Mouse (Mus musculus) heart, embryonic 16.5 days (tissue): ENCODE measurements around the gene Olfr689. TPM values are rescaled to one million over a fixed set of nuclear protein-coding genes. Genes with fewer than 3 reads are reported as not detected.
"Not testable (repeated sequence)": the region's sequence is repeated elsewhere in the genome, so short reads cannot be mapped to it uniquely, and the experiment has no call there.

Experiments used
- ATAC-seq: fragments of 200-750 bp; cut with Nextera tagmentation; replicated peaks from 2 replicates; pipeline ENCODE4 v1.8.0; 2017; ENCODE audit warnings: moderate number of reproducible peaks; ENCODE audit not compliant: insufficient read depth, low FRiP score; ENCODE audit errors: extremely low read depth
- H3K27ac ChIP-seq: fragments of 300-500 bp; sonication (generic); 2 replicates; pipeline ENCODE4 v1.5.1; 2014; ENCODE audit warnings: mild to moderate bottlenecking, low read length, control low read depth, moderate library complexity
- H3K27me3 ChIP-seq: fragments of 300-500 bp; sonication (generic); 2 replicates; pipeline ENCODE4 v1.6.1; 2014; ENCODE audit warnings: low read length, mixed read lengths; ENCODE audit not compliant: control insufficient read depth, insufficient read depth
- H3K36me3 ChIP-seq: fragments of 300-500 bp; sonication (generic); 2 replicates; pipeline ENCODE4 v1.6.1; 2014; ENCODE audit not compliant: control insufficient read depth, insufficient read depth
- H3K4me1 ChIP-seq: fragments of 300-500 bp; sonication (generic); 2 replicates; pipeline ENCODE4 v1.6.1; 2014; ENCODE audit warnings: low read length, mixed read lengths; ENCODE audit not compliant: control insufficient read depth, insufficient read depth
- H3K4me2 ChIP-seq: fragments of 300-500 bp; sonication (generic); 2 replicates; pipeline ENCODE4 v1.6.1; 2014; ENCODE audit warnings: low read depth, mild to moderate bottlenecking, control low read depth, low read length
- H3K4me3 ChIP-seq: fragments of 300-500 bp; sonication (generic); 2 replicates; pipeline ENCODE4 v1.5.1; 2014; ENCODE audit warnings: mild to moderate bottlenecking, control low read depth, low read length
- H3K9ac ChIP-seq: fragments of 300-500 bp; sonication (generic); 2 replicates; pipeline ENCODE4 v1.6.1; 2014; ENCODE audit warnings: low read length, control low read depth
- H3K9me3 ChIP-seq: fragments of 300-500 bp; sonication (generic); replicated peaks from 2 replicates; pipeline ENCODE4 v1.6.1; 2016; ENCODE audit warnings: low read length; ENCODE audit not compliant: control insufficient read depth
- WGBS: fragments of 180-500 bp; shearing (Covaris S2); extraction: QIAGEN DNeasy Blood & Tissue Kit; methylation state at CpG from one replicate; pipeline ENCODE4 v1.1.7; 2014; 5-methylcytosine and 5-hydroxymethylcytosine counted together
- polyA plus RNA-seq: library from polyadenylated mRNA; unstranded; fragments of >200 nt; fragmentation: Nextera tagmentation; extraction: Ambion mirVana; gene quantifications from 2 replicates; pipeline ENCODE4 v1.2.1, GENCODE M21; 2015

Olfr689 gene
- polyA plus RNA-seq: not detected in 2 replicates

- Histone ChIP-seq H3K36me3 (no peaks in the 10 kb centered on the region), H3K9me3 (no peaks in the 10 kb centered on the region), H3K4me2 (no peak within 1 kb of the TSS), H3K9ac (no peak within 1 kb of the TSS), H3K4me1 (no peaks in the 10 kb centered on the region), H3K27me3 (no peaks in the 10 kb centered on the region), H3K4me3 (no peak within 1 kb of the TSS), H3K27ac (no peak within 1 kb of the TSS)
- 68% methylated on average over 1 of the region's 1 CpGs for WGBS
- ATAC-seq: no peak
Observed at GRCm38 (mm10) chr7:105310865-105311264, at the start of gene Olfr689. Gene Olfr689 (plus strand): TSS chr7:105311165.

DNA sequence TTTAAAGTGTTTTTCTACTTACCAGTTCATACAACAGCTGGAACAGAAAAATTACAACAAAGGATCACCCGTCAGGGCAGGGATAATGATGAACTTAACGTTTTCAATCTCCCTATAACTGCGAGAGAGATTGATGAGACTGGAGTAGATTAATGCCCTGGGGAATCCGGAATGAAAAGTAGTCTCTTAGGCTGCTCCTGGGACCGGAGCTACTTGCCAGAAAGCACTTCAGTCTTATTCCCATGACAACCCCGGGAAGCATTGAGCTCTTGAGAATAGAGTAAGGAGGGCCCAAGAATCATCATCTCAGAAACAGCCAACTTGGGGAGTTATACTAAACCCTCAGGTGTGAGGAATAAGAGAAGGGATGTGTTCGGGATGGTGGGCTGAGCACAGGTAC, 38.5 kb upstream of the Olfr689 start:
- H3K4me3 ChIP-seq: no peak overlapping the region
- no peaks in the 10 kb centered on the region for H3K27me3 ChIP-seq
- ATAC-seq: no peak
- no peak overlapping the region for H3K9ac ChIP-seq
- no peak overlapping the region for H3K27ac ChIP-seq
- H3K4me1 ChIP-seq: no peaks in the 10 kb centered on the region
- no peak overlapping the region for H3K4me2 ChIP-seq
- H3K9me3 ChIP-seq: no peaks in the 10 kb centered on the region
- WGBS: 70% methylated on average over 7 of the region's 7 CpGs
- H3K36me3 ChIP-seq: no peaks in the 10 kb centered on the region

GRCm38 (mm10) chr7:105287795-105288194, 23.2 kb upstream of the Olfr689 start, which contains the start of gene Olfr688:
Gene Olfr688 (plus strand): TSS chr7:105288095.
- Histone ChIP-seq H3K4me3 (no peak within 1 kb of the TSS), H3K27me3 (no peaks in the 10 kb centered on the region), H3K9me3 (no peaks in the 10 kb centered on the region), H3K9ac (no peak within 1 kb of the TSS), H3K4me2 (no peak within 1 kb of the TSS), H3K36me3 (no peaks in the 10 kb centered on the region), H3K27ac (no peak within 1 kb of the TSS), H3K4me1 (no peaks in the 10 kb centered on the region)
- ATAC-seq: no peak
- WGBS: 72% methylated on average over 6 of the region's 6 CpGs

GRCm38 (mm10) chr7:105290051-105290450, 20.9 kb upstream of the Olfr689 start:
- no peak overlapping the region for H3K9ac ChIP-seq
- H3K4me1 ChIP-seq: no peaks in the 10 kb centered on the region
- H3K9me3 ChIP-seq: no peaks in the 10 kb centered on the region
- no peaks in the 10 kb centered on the region for H3K36me3 ChIP-seq
- no peak for ATAC-seq
- H3K27me3 ChIP-seq: no peaks in the 10 kb centered on the region
- no peak overlapping the region for H3K27ac ChIP-seq
- H3K4me3 ChIP-seq: no peak overlapping the region
- H3K4me2 ChIP-seq: no peak overlapping the region

DNA sequence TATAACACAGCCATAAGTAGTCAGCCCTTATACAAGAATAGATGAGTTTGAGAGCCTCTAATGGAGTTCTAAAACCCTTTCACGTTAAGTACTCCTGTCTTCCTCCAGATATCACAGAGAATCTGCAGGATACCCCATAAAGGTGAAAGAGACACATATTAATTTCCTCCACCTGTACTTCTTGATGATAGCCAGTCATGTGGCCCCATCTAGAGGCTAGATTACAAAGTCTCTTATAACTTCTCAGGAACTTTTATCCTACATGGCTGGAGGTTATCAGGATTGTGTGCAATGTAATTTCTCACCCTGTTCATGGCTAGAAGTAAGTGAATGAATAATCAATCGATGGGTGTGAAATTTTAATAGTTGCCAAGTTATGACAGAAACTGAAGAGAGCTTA, 14.3 kb downstream of the Olfr689 start:
- WGBS: 56% methylated on average over 2 of the region's 2 CpGs
- Histone ChIP-seq H3K27me3 (no peaks in the 10 kb centered on the region), H3K4me3 (no peak overlapping the region), H3K4me2 (no peak overlapping the region), H3K4me1 (no peaks in the 10 kb centered on the region), H3K9ac (no peak overlapping the region), H3K9me3 (no peaks in the 10 kb centered on the region), H3K36me3 (no peaks in the 10 kb centered on the region), H3K27ac (no peak overlapping the region)
- no peak for ATAC-seq

DNA sequence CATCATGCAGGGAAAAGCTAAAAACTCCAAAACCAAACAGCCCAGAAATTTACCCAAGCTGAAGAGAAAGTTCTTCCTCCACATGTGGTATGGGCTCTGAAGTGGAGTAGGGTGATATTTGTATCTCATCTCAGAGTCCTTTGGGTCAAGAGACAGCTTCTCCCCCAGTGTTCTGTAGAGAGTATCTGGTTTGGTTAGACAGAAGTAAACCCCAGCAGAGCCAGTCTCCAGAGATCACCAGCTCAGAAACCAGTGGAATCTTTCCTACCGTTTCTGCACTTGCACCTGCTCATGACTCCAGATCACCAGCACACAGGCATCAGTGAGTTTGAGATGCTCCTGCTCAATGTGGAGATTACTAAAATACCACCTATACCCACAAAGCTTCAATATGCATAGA, 23.0 kb downstream of the Olfr689 start, which contains the start of gene Olfr690:
Olfr690 (minus strand) TSS at position 101 of the 400 bp plus-strand sequence.
- Histone ChIP-seq H3K4me2 (no peak within 1 kb of the TSS), H3K9me3 (no peaks in the 10 kb centered on the region), H3K27me3 (no peaks in the 10 kb centered on the region), H3K4me1 (no peaks in the 10 kb centered on the region), H3K9ac (no peak within 1 kb of the TSS), H3K36me3 (no peaks in the 10 kb centered on the region), H3K4me3 (no peak within 1 kb of the TSS), H3K27ac (no peak within 1 kb of the TSS)
- ATAC-seq: no peak
- 69% methylated on average over 1 of the region's 1 CpGs for WGBS

DNA sequence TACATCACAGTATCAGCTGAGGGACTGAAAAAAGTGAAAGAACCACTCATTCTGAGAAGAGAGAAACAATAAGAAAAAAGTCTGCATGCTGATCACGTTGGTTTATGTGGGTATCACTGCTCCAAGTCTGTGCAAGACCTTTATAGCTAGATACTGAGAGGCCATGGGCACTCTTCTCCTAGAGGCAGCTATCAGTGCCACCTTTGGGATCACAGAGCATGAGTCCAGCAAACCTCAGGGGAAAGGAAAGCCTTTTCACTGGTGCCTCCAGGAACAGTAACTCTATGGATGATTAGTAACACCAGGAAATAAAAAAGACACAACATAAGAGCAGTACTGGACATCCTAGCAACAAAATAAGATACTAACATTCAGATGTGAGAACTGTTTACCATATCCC, 31.2 kb downstream of the Olfr689 start, which contains the start of gene Olfr691:
Olfr691 (minus strand) TSS at position 101 of the 400 bp plus-strand sequence.
- Histone ChIP-seq H3K9me3 (no peaks in the 10 kb centered on the region), H3K36me3 (no peaks in the 10 kb centered on the region), H3K4me1 (no peaks in the 10 kb centered on the region), H3K27ac (no peak within 1 kb of the TSS), H3K4me2 (no peak within 1 kb of the TSS), H3K4me3 (no peak within 1 kb of the TSS), H3K9ac (no peak within 1 kb of the TSS), H3K27me3 (no peaks in the 10 kb centered on the region)
- 39% methylated on average over 1 of the region's 1 CpGs for WGBS
- ATAC-seq: no peak

GRCm38 (mm10) chr7:105342752-105343151, 31.8 kb downstream of the Olfr689 start:
- H3K27me3 ChIP-seq: no peaks in the 10 kb centered on the region
- H3K4me3 ChIP-seq: no peak overlapping the region
- H3K4me2 ChIP-seq: no peak overlapping the region
- H3K36me3 ChIP-seq: no peaks in the 10 kb centered on the region
- 80% methylated on average over 2 of the region's 2 CpGs for WGBS
- no peak overlapping the region for H3K27ac ChIP-seq
- H3K9ac ChIP-seq: no peak overlapping the region
- no peaks in the 10 kb centered on the region for H3K9me3 ChIP-seq
- ATAC-seq: no peak
- H3K4me1 ChIP-seq: no peaks in the 10 kb centered on the region

- not testable (repeated sequence) for H3K9me3 ChIP-seq, H3K27me3 ChIP-seq, H3K36me3 ChIP-seq, H3K9ac ChIP-seq, ATAC-seq, H3K4me1 ChIP-seq, H3K4me2 ChIP-seq, H3K27ac ChIP-seq, H3K4me3 ChIP-seq
- WGBS: no CpG with 5 or more reads among the region's 5 CpGs
Observed at GRCm38 (mm10) chr7:105356064-105356463, 45.1 kb downstream of the Olfr689 start.
